Mouse (Mus musculus) G1E (cell line): Measurements from ENCODE around the gene Elfn2. TPM values are rescaled to one million over a fixed set of nuclear protein-coding genes. Genes with fewer than 3 reads are reported as not detected.

Experiments used
- ATAC-seq: 2 replicates; pipeline ENCODE4 v1.8.0; 2016; ENCODE audit warnings: mild to moderate bottlenecking; ENCODE audit not compliant: insufficient number of reproducible peaks, poor library complexity, low FRiP score, severe bottlenecking; ENCODE audit errors: extremely low read depth
- DNase-seq: peaks from one replicate; pipeline ENCODE4 v3.0.0; 2012; ENCODE audit warnings: low spot score
- H3K27me3 ChIP-seq: 2 replicates; pipeline ENCODE4 v1.6.1; 2012; ENCODE audit warnings: mild to moderate bottlenecking, low read length, inconsistent platforms; ENCODE audit not compliant: insufficient read depth
- H3K36me3 ChIP-seq: replicated peaks from 2 replicates; pipeline ENCODE3; 2012; ENCODE audit warnings: mild to moderate bottlenecking, inconsistent platforms
- H3K4me1 ChIP-seq: 2 replicates; pipeline ENCODE4 v1.6.1; 2012; ENCODE audit warnings: low read depth, low read length, inconsistent platforms, mixed read lengths; ENCODE audit not compliant: insufficient read depth
- H3K4me3 ChIP-seq: 2 replicates; pipeline ENCODE4 v1.5.1; 2012; ENCODE audit warnings: low read depth, mild to moderate bottlenecking, inconsistent platforms, low read length, moderate library complexity, mixed read lengths
- H3K9me3 ChIP-seq: replicated peaks from 2 replicates; pipeline ENCODE4 v1.6.1; 2012; ENCODE audit warnings: inconsistent platforms
- CTCF ChIP-seq: IDR thresholded peaks from 2 replicates; pipeline ENCODE4 v1.5.1; 2012; ENCODE audit warnings: low read depth, low read length, inconsistent platforms, mixed read lengths
- GATA1 ChIP-seq: IDR thresholded peaks from 2 replicates; pipeline ENCODE4 v1.6.1; 2012; ENCODE audit warnings: borderline replicate concordance, low read length, inconsistent platforms, mixed read lengths
- GATA2 ChIP-seq: IDR thresholded peaks from 2 replicates; pipeline ENCODE4 v1.6.1; 2012; ENCODE audit warnings: low read depth, low read length, inconsistent platforms, borderline replicate concordance
- POLR2AphosphoS5 ChIP-seq: IDR thresholded peaks from 2 replicates; pipeline ENCODE4 v1.6.1; 2012; ENCODE audit warnings: low read depth, low read length, inconsistent platforms; ENCODE audit not compliant: insufficient replicate concordance
- TAL1 ChIP-seq: conservative IDR thresholded peaks from 2 replicates; pipeline ENCODE4 v1.6.1; 2012; ENCODE audit warnings: low read depth, low read length, inconsistent platforms, mixed read lengths
- polyA plus RNA-seq: library from polyadenylated mRNA; stranded (reverse); fragments of >175 nt; gene quantifications from 2 replicates; pipeline ENCODE4 v1.2.3, GENCODE M21; 2012
- total RNA-seq, 2 experiments: library from RNA; stranded (forward) in 1 of 2; stranded (reverse) in 1 of 2; fragments of 200-1000 nt in 1 of 2; fragments of >200 nt in 1 of 2; fragmentation: Nextera tagmentation in 1 of 2; gene quantifications; 2 replicates each; pipeline ENCODE4 v1.2.3; 2014 to 2017

Elfn2 gene
- total and polyA plus RNA-seq, 3 experiments = 0.05 TPM; not detected in 2

GRCm38 (mm10) chr15:78713751-78714150 is 4.8 kb downstream of the Elfn2 start:
- peaks cover 20% of the 10 kb centered on the region; the same call in 1 of the 2 replicates for H3K27me3 ChIP-seq
- H3K36me3 ChIP-seq = no peaks in the 10 kb centered on the region
- DNase-seq (no peak), ATAC-seq (no peak)
- TF ChIP-seq CTCF (no peak), GATA1 (no peak)
- no peak overlapping the region for H3K4me3 ChIP-seq
- H3K9me3 ChIP-seq = no peaks in the 10 kb centered on the region
- H3K4me1 ChIP-seq = no peaks in the 10 kb centered on the region

GRCm38 (mm10) chr15:78712335-78713258 is 6.0 kb downstream of the Elfn2 start:
- H3K4me3 ChIP-seq = no peak overlapping the region
- no peaks in the 10 kb centered on the region for H3K36me3 ChIP-seq
- DNase-seq = no peak
- no peak for TF ChIP-seq GATA1
- TF ChIP-seq CTCF = no peak
- no peak for TF ChIP-seq TAL1
- TF ChIP-seq POLR2AphosphoS5 = no peak
- no peak for TF ChIP-seq GATA2
- no peak for ATAC-seq
- no peaks in the 10 kb centered on the region for H3K4me1 ChIP-seq
- peaks cover 20% of the 10 kb centered on the region; the same call in 1 of the 2 replicates for H3K27me3 ChIP-seq
- H3K9me3 ChIP-seq = no peaks in the 10 kb centered on the region

- H3K4me1 ChIP-seq = no peaks in the 10 kb centered on the region
- no peaks in the 10 kb centered on the region for H3K9me3 ChIP-seq
- H3K27me3 ChIP-seq = peaks cover 20% of the 10 kb centered on the region; the same call in 1 of the 2 replicates
- TF ChIP-seq TAL1 (no peak), CTCF (no peak), GATA2 (no peak), GATA1 (no peak)
- no peaks in the 10 kb centered on the region for H3K36me3 ChIP-seq
- DNase-seq (no peak), ATAC-seq (no peak)
- H3K4me3 ChIP-seq = no peak overlapping the region
Observed at GRCm38 (mm10) chr15:78711935-78712334, 6.6 kb downstream of the Elfn2 start.

- TF ChIP-seq TAL1 = no peak
- TF ChIP-seq GATA2 = no peak
- TF ChIP-seq GATA1 = no peak
- TF ChIP-seq POLR2AphosphoS5 = no peak
- Histone ChIP-seq H3K27me3 (peaks cover 20% of the 10 kb centered on the region; the same call in 1 of the 2 replicates), H3K9me3 (no peaks in the 10 kb centered on the region), H3K4me3 (no peak overlapping the region), H3K36me3 (no peaks in the 10 kb centered on the region), H3K4me1 (no peaks in the 10 kb centered on the region)
- DNase-seq (no peak), ATAC-seq (no peak)
Observed at GRCm38 (mm10) chr15:78710634-78711033, 7.9 kb downstream of the Elfn2 start.

- DNase-seq (no peak), ATAC-seq (no peak)
- TF ChIP-seq POLR2AphosphoS5 (no peak), TAL1 (no peak), GATA1 (no peak), CTCF (no peak), GATA2 (no peak)
- peaks cover 18% of the 10 kb centered on the region; the same call in 1 of the 2 replicates for H3K27me3 ChIP-seq
- H3K4me3 ChIP-seq = no peak overlapping the region
- no peaks in the 10 kb centered on the region for H3K36me3 ChIP-seq
- no peaks in the 10 kb centered on the region for H3K9me3 ChIP-seq
- no peaks in the 10 kb centered on the region for H3K4me1 ChIP-seq
Observed at GRCm38 (mm10) chr15:78709767-78710166, 8.8 kb downstream of the Elfn2 start.

GRCm38 (mm10) chr15:78706630-78707029 is 11.9 kb downstream of the Elfn2 start:
- Histone ChIP-seq H3K36me3 (no peaks in the 10 kb centered on the region), H3K4me1 (no peaks in the 10 kb centered on the region), H3K4me3 (no peak overlapping the region), H3K27me3 (peaks cover 5% of the 10 kb centered on the region; the same call in 1 of the 2 replicates), H3K9me3 (no peaks in the 10 kb centered on the region)
- no peak for ATAC-seq
- DNase-seq = no peak
- TF ChIP-seq GATA1 (no peak), GATA2 (no peak), POLR2AphosphoS5 (no peak), CTCF (no peak), TAL1 (no peak)
